Mouse (Mus musculus): ENCODE measurements at regions not wholly inside any gene's neighbourhood (a gene's known extent, or its start where the extent isn't known, plus 50 kb on each side); places are given as distances from the start of the nearest gene placed in this dataset.

DNA sequence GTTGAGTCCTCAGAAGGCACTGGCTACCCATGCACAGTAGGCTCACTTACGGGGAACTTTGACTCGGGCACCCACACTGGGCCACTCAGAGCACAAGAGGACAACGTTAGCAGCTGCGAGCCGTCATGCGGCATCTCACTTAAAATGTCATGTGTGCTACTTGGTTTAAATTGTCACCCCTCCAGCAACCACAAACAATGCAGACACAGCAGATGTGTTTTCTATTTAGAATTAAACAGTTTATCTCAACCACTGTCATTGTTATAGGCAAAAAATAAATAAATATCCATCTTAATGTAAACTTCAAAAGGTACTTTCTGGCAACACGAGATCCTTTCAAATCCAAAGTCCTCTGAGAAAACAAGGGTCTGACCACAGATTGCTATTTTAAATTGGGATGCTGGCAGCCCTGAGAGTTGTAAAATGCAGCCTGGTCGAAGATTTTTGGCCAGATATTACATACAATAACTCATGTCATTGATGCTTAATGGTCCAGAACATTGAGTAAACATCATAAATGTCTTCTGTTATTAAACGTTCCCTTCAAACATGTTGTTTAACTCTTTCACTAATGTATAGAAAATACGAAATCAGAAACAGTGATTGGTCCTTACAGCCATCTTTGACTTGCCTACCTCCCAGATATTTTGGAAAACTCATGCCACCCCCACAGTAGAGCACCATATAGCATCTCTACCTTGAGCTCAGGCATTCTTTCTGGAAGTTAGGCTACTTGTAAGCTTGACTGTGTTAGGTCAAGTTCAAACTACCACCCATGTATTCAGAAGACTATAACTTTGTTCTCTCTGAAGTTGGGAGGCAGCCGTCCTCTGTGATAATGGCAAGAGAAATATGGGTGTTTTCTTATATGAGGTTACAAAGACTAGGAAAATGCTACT, 232.8 kb upstream of the Tcf21 start:
- H3K9ac ChIP-seq: no peak overlapping the region
- no peak for ATAC-seq (ENCODE audit: low FRiP score)

DNA sequence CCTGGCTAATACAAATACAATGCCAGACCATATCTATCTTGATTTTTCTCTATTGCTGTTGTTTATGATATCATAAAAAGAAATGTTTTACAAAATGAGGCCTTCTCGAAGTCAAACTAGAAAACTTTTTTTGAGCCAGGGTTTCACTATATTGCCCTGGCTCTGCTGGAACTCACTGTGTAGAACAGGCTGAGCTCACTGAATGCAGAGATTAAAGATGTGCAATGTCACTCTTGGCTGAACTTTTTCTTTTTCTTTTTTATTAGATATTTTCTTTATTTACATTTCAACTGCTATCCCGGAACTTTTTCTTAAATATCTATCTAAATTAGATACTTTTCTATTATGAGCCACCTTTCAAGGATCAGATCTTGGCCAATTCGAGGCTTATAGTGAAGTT, 224.5 kb upstream of the Tcf21 start:
- Histone ChIP-seq H3K27ac (no peak overlapping the region), H3K9me3 (replicated peaks) (no peaks in the 10 kb centered on the region), H3K36me3 (no peaks in the 10 kb centered on the region), H3K4me2 (replicated peaks) (no peak overlapping the region), H3K27me3 (no peaks in the 10 kb centered on the region), H3K4me3 (no peak overlapping the region), H3K4me1 (no peaks in the 10 kb centered on the region), H3K9ac (no peak overlapping the region)
- 79% methylated on average over 3 of the region's 3 CpGs for whole genome bisulfite sequencing
- no peak for ATAC-seq (ENCODE audit: low FRiP score)

More for the DNA sequence above, 232.8 kb upstream of the Tcf21 start:
- Histone ChIP-seq H3K4me1 (no peaks in the 10 kb centered on the region), H3K27ac (no peak overlapping the region), H3K9me3 (replicated peaks) (no peaks in the 10 kb centered on the region), H3K36me3 (no peaks in the 10 kb centered on the region), H3K4me2 (replicated peaks) (no peak overlapping the region), H3K27me3 (no peaks in the 10 kb centered on the region), H3K4me3 (no peak overlapping the region)
- 86% methylated on average over 11 of the region's 11 CpGs for WGBS

- no peaks in the 10 kb centered on the region for H3K27me3 ChIP-seq
- WGBS: 75% methylated on average over 4 of the region's 4 CpGs
- no peaks in the 10 kb centered on the region for H3K36me3 ChIP-seq
- ATAC-seq (ENCODE audit: low FRiP score): no peak
- H3K4me2 ChIP-seq (replicated peaks): no peak overlapping the region
- H3K4me3 ChIP-seq: no peak overlapping the region
- no peak overlapping the region for H3K27ac ChIP-seq
- no peak overlapping the region for H3K9ac ChIP-seq
- H3K9me3 ChIP-seq (replicated peaks): no peaks in the 10 kb centered on the region
- no peaks in the 10 kb centered on the region for H3K4me1 ChIP-seq
Observed at GRCm38 (mm10) chr10:23031491-23032126, 211.6 kb upstream of the Tcf21 start.

- WGBS: 92% methylated on average over 4 of the region's 4 CpGs
- H3K9me3 ChIP-seq (replicated peaks): no peaks in the 10 kb centered on the region
- H3K4me1 ChIP-seq: no peaks in the 10 kb centered on the region
- H3K27me3 ChIP-seq: no peaks in the 10 kb centered on the region
- no peak for ATAC-seq (ENCODE audit: low FRiP score)
- no peak overlapping the region for H3K4me3 ChIP-seq
- no peak overlapping the region for H3K9ac ChIP-seq
- no peak overlapping the region for H3K4me2 ChIP-seq (replicated peaks)
- no peaks in the 10 kb centered on the region for H3K36me3 ChIP-seq
- H3K27ac ChIP-seq: no peak overlapping the region
Observed at GRCm38 (mm10) chr10:23027961-23028360, 208.0 kb upstream of the Tcf21 start.

- ATAC-seq (ENCODE audit: low FRiP score): no peak
- Histone ChIP-seq H3K27me3 (no peaks in the 10 kb centered on the region), H3K27ac (no peak overlapping the region), H3K4me3 (no peak overlapping the region), H3K9ac (no peak overlapping the region), H3K4me1 (peaks cover 3% of the 10 kb centered on the region), H3K36me3 (no peaks in the 10 kb centered on the region), H3K9me3 (replicated peaks) (no peaks in the 10 kb centered on the region), H3K4me2 (replicated peaks) (no peak overlapping the region)
- 78% methylated on average over 4 of the region's 4 CpGs for WGBS
Observed at GRCm38 (mm10) chr10:23017151-23017678, 197.2 kb upstream of the Tcf21 start.

- Histone ChIP-seq H3K27me3 (no peaks in the 10 kb centered on the region), H3K9me3 (replicated peaks) (no peaks in the 10 kb centered on the region), H3K36me3 (no peaks in the 10 kb centered on the region), H3K9ac (no peak overlapping the region), H3K4me3 (no peak overlapping the region), H3K27ac (peak overlapping the region; percentile 40), H3K4me2 (replicated peaks) (no peak overlapping the region), H3K4me1 (peaks cover 3% of the 10 kb centered on the region)
- ATAC-seq (ENCODE audit: low FRiP score): peak; percentile 81
- WGBS: 48% methylated on average over 3 of the region's 3 CpGs
Observed at GRCm38 (mm10) chr10:23015935-23016694, 196.1 kb upstream of the Tcf21 start.

DNA sequence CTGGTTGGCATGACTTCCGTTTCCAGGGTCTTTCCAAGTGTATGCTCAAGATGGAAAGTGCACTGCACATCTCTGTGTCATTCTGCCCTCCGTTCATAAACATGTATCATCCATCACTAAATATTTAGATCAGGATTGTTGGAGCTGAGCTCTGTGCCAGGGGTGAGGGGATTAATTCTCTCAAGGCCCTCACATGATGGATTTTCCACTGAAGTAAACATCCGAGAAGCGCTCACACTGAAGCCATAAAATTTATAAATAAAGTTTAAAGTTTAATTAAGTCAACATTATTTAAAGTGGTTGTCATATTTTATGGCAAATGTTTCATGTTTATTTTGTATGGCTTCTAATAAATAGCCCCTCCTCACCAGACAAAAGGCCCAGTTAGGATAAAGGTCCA, 190.7 kb upstream of the Tcf21 start:
- ATAC-seq (ENCODE audit: low FRiP score): no peak
- H3K4me1 ChIP-seq: no peaks in the 10 kb centered on the region

GRCm38 (mm10) chr10:23010201-23010600, 190.2 kb upstream of the Tcf21 start:
- 64% methylated on average over 2 of the region's 2 CpGs for WGBS
- no peak for ATAC-seq (ENCODE audit: low FRiP score)
- no peak overlapping the region for H3K4me2 ChIP-seq (replicated peaks)
- H3K36me3 ChIP-seq: no peaks in the 10 kb centered on the region
- no peak overlapping the region for H3K9ac ChIP-seq
- no peaks in the 10 kb centered on the region for H3K27me3 ChIP-seq
- H3K4me3 ChIP-seq: no peak overlapping the region
- no peaks in the 10 kb centered on the region for H3K9me3 ChIP-seq (replicated peaks)
- no peak overlapping the region for H3K27ac ChIP-seq
- no peaks in the 10 kb centered on the region for H3K4me1 ChIP-seq

More for the DNA sequence above, 190.7 kb upstream of the Tcf21 start:
- no peaks in the 10 kb centered on the region for H3K36me3 ChIP-seq
- H3K27ac ChIP-seq: no peak overlapping the region
- 82% methylated on average over 4 of the region's 4 CpGs for WGBS
- H3K4me2 ChIP-seq (replicated peaks): no peak overlapping the region
- H3K27me3 ChIP-seq: no peaks in the 10 kb centered on the region
- H3K4me3 ChIP-seq: no peak overlapping the region
- no peak overlapping the region for H3K9ac ChIP-seq
- H3K9me3 ChIP-seq (replicated peaks): no peaks in the 10 kb centered on the region

- Histone ChIP-seq H3K27me3 (no peaks in the 10 kb centered on the region), H3K27ac (no peak overlapping the region), H3K4me3 (no peak overlapping the region), H3K9me3 (replicated peaks) (no peaks in the 10 kb centered on the region), H3K36me3 (no peaks in the 10 kb centered on the region), H3K9ac (no peak overlapping the region), H3K4me2 (replicated peaks) (no peak overlapping the region), H3K4me1 (no peaks in the 10 kb centered on the region)
- no peak for ATAC-seq (ENCODE audit: low FRiP score)
- WGBS: 79% methylated on average over 1 of the region's 1 CpGs
Observed at GRCm38 (mm10) chr10:23004768-23005167, 184.8 kb upstream of the Tcf21 start.

DNA sequence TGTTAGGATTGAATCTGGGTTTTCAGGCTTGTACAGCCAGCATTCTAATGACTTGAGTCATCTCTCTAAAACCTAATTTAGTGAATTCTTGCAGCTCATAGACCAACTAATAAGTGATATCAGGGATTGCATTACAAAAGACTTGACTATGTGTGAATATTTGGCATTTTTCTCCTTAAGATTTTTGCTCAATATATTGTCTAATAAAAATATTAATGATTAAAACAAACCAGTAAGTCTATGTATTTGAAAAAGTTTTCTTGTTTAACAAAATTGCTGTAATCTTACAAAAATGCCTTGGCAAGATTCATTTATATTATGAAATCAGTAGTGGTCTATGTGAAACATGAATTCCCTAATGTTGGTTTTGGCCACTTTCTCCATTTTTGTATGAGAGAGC, 183.7 kb upstream of the Tcf21 start:
- H3K36me3 ChIP-seq: no peaks in the 10 kb centered on the region
- no peak overlapping the region for H3K4me2 ChIP-seq (replicated peaks)
- no peaks in the 10 kb centered on the region for H3K9me3 ChIP-seq (replicated peaks)
- no peak overlapping the region for H3K4me3 ChIP-seq
- H3K9ac ChIP-seq: no peak overlapping the region
- no peaks in the 10 kb centered on the region for H3K27me3 ChIP-seq
- no peak for ATAC-seq (ENCODE audit: low FRiP score)
- no peak overlapping the region for H3K27ac ChIP-seq
- no peaks in the 10 kb centered on the region for H3K4me1 ChIP-seq

DNA sequence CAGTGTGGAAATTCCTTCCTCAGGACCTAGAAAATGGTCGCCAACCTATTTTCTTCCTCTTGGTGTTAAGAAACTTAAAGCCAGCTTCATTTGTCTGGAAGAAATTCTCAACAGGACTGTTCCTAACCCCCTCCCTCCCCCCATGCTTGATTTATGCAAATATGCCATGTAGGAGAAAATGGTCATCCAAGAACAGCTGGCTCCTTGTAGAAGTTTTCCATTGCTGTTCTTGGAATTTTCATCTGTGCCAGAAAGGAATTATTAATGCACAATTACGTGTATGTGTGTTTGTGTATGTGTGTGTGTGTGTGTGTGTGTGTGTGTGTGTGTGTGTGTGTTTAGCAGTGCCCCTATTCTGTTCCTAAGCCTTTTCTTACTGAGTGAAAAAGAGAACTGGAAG, 178.6 kb upstream of the Tcf21 start:
- Histone ChIP-seq H3K4me3 (no peak overlapping the region), H3K36me3 (no peaks in the 10 kb centered on the region), H3K27me3 (no peaks in the 10 kb centered on the region), H3K4me1 (no peaks in the 10 kb centered on the region), H3K27ac (no peak overlapping the region), H3K9ac (no peak overlapping the region), H3K4me2 (replicated peaks) (no peak overlapping the region), H3K9me3 (replicated peaks) (no peaks in the 10 kb centered on the region)
- no peak for ATAC-seq (ENCODE audit: low FRiP score)
- 80% methylated on average over 2 of the region's 2 CpGs for WGBS

- H3K4me2 ChIP-seq (replicated peaks): no peak overlapping the region
Observed at GRCm38 (mm10) chr10:22997571-22997970, 177.6 kb upstream of the Tcf21 start.

More at GRCm38 (mm10) chr10:22997571-22997970, 177.6 kb upstream of the Tcf21 start:
- no peaks in the 10 kb centered on the region for H3K36me3 ChIP-seq
- 89% methylated on average over 5 of the region's 5 CpGs for WGBS
- no peaks in the 10 kb centered on the region for H3K4me1 ChIP-seq
- H3K27ac ChIP-seq: no peak overlapping the region
- no peak overlapping the region for H3K9ac ChIP-seq
- no peaks in the 10 kb centered on the region for H3K9me3 ChIP-seq (replicated peaks)
- H3K27me3 ChIP-seq: no peaks in the 10 kb centered on the region
- no peak for ATAC-seq (ENCODE audit: low FRiP score)
- H3K4me3 ChIP-seq: no peak overlapping the region

Data from hindbrain, embryonic 12.5 days (tissue).